Mouse (Mus musculus): ENCODE measurements around the gene Smurf1.

The Smurf1 gene

GRCm38 (mm10) chr5:144965639-144966351 lies at the start of gene Smurf1:
Gene Smurf1 (minus strand): TSS chr5:144965847.
- peak; percentile 96 for DNase-seq (ENCODE audit: low read depth)

GRCm38 (mm10) chr5:145014278-145014677 lies 48.6 kb upstream of the Smurf1 start:
- no peak for DNase-seq (ENCODE audit: low read depth)

- DNase-seq (ENCODE audit: low read depth) = no peak
Measured at GRCm38 (mm10) chr5:145008878-145009659, 43.4 kb upstream of the Smurf1 start.

DNA sequence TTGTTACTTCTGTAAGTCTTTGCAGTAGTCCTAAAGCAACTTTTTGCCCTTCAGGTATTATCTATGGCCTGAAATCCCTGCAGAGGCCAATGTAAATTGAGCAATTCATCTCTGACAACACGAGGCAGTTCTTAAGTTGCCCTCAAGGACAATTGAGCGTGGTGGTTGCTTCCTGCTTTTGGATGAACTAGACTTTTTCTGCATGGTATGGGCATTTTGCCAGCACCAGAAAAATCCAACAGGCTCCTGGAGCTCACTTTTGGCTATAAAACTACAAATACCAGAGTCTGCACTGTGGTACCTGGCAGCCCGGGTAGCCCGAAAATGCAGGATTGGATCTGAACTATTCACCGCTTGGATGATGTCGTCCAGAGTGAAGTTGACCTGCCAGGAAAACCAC lies 39.9 kb upstream of the Smurf1 start:
- DNase-seq (ENCODE audit: low read depth) = no peak

GRCm38 (mm10) chr5:145004495-145004894 lies 38.8 kb upstream of the Smurf1 start:
- no peak for DNase-seq (ENCODE audit: low read depth)

- DNase-seq (ENCODE audit: low read depth) = peak; percentile 62
Measured at GRCm38 (mm10) chr5:145003362-145003761, 37.7 kb upstream of the Smurf1 start.

DNA sequence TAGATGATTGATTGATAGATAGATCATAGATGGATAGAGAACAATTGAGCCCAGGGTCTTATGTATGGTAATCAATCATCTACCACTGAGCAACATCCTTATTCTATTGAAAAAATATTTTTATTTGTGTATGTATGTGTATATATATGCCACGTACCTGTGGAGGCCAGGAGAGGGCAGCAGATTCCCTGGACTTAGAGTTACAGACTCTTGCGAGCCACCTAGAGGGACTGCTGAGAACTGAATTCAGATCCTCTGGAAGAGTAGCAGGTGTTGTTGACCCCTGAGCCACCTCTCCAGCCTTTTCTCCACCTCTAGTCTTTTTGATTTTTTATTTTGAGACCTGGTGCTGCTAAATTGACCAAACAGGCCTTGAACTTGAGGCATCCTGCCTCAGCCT lies 32.8 kb upstream of the Smurf1 start:
- peak; percentile 66 for DNase-seq (ENCODE audit: low read depth)

- DNase-seq (ENCODE audit: low read depth) = no peak
Measured at GRCm38 (mm10) chr5:144990481-144990880, 24.8 kb upstream of the Smurf1 start.

DNA sequence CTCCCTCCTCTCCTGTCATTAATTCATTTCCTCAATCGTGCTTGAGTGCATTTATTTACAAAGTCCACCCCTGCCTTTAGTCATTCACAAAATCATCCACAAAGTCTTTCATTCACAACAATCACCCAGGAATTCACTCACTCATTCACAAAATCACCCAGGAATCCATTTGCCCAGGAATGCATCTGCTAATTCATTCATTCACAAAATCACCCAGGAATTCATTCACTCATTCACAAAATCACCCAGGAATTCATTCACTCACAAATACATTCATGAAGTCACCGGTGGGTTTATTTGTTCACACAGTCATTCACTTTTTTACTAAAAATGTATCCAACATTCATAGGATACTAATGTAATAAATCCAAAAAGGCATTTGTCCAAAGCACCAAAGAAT lies 24.4 kb upstream of the Smurf1 start:
- no peak for DNase-seq (ENCODE audit: low read depth)

- DNase-seq (ENCODE audit: low read depth) = no peak
Measured at GRCm38 (mm10) chr5:144989061-144989405, 23.4 kb upstream of the Smurf1 start.

DNA sequence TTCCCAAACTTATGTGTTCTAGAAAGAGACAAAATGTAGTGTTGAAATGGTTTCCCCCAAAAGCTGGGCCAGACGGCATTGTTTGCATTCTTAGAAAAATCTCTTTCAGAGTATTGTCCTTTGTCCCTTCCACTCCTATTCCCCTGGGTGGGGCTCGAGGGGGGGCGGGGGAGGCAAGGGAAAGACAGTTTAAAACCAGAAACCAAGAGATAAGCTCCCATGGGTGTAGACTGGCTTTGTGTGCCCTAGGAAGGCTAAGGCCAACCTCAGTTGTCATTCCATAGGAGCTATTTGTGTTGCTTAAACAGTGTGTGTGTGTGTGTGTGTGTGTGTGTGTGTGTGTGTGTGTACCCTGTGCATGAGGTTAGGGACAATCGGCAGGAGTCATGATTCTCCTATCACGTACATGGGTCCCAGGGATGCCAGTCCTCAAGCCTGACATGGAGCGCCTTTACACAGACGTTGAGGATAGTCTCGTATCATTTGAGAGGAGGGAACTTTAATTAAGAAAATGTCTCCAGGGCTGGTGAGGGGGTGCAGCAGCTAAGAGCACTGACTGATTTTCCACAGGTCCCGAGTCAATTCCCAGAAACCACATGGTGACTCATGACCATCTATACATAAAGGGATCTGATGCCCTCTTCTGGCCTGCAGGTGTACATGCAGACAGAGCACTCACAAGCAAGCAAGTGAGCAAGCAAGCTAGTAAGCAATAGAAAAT lies 22.9 kb upstream of the Smurf1 start:
- DNase-seq (ENCODE audit: low read depth) = peak; percentile 92

DNA sequence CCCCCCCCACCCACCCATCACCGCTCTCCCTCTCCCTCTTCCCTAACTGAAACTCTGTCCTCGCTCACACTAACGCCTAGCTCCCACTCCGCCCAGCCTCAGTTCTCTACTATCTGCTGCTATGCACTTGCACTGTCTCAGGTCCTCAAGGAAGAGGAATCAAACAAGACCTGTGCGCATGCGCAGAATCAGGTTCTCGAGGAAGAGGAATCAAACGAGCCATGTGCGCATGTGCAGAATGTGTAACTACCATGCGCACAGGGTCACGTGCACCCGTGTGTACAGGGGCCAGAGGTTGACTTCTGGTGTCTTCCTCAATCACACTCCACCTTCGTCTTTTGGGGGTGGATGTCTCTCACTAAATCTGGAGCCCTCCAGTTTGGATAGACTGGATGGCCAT lies 21.9 kb upstream of the Smurf1 start:
- no peak for DNase-seq (ENCODE audit: low read depth)

GRCm38 (mm10) chr5:144984839-144985238 lies 19.2 kb upstream of the Smurf1 start:
- no peak for DNase-seq (ENCODE audit: low read depth)

- DNase-seq (ENCODE audit: low read depth) = no peak
Measured at GRCm38 (mm10) chr5:144983227-144983626, 17.6 kb upstream of the Smurf1 start.

- DNase-seq (ENCODE audit: low read depth) = no peak
Measured at GRCm38 (mm10) chr5:144979110-144979509, 13.5 kb upstream of the Smurf1 start.

DNA sequence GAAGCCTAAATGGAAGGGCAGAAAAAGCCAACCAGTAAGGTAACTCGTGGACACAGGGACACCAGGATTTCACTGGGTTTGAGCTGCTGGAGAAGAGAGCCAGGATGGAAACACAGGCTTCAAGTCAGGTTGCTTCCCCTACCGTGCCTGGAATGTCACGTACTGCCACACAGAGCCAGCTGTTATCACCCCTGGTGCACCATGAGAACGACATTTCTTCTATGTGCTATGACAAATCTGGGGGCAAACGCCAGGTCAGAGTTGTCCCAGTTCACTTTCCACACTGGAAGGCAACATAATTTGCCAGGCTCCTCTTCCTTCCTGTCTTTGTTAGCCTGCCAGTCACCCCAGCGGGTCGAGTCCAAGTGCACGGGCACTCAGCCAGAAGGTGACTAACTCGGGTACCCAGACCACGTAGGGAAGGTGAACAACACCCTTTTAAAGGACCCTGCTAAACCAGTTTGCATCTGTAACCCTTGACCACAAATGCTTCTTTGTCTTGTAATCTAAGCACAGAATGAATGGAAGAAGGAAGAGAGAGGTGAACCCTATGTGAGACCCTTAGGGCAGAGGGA lies 13.0 kb upstream of the Smurf1 start:
- peak; percentile 62 for DNase-seq (ENCODE audit: low read depth)

DNA sequence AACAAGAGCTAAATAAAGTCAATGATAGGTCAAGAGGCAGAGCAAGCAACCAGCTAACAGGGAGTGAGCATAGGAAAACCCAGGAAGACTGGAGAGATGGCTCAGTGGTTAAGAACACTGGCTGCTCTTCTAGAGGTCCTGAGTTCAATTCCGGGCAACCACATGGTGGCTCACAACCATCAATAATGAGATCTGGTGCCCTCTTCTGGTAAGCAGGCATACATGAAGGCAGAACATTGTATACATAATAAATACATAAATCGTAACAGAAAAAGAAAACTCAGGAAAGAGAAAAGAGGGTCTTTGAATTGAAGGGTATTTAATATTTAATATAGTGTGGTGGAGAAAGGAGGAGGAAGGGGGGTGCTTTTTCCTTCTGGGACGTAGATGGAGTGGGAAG lies 5.6 kb upstream of the Smurf1 start:
- DNase-seq (ENCODE audit: low read depth) = peak; percentile 17

DNA sequence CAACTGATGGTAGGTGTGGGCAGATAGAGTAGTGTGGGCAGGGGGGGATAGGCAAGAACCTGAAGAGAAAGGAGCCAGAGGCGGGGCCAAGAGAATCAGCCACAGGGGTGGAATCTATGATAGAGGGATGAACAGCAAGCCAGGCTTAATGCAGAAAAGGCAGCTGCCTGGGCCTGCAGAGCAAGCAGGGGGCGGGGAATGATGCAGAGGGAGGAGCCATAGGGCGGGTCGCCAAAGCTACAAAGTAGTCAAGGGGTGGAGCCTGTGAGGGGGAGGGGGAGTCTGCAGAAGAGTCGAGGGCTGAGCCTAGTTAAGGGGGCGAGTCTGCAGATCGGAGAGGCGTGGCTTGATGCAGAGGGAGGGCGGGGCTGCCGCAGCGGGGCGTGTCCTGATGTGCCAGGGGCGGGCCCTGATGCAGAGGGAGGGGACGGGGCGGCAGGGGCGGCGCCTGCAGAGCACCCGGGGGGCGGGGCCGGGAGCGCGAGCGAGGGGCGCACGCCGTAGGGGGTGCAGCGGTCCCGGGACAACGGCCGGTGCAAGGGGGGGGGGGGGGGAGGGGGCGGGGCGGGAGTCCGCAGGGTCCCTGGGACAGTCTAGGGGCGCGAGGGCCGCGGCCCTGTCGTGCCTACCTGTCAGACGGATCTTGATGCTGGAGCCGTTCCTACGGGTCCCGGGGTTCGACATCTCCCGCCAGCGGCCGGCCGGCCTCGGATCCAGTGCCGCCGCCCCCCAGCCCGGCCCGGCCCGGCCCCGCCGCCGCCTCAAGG lies 592 bp downstream of the Smurf1 start:
- peak; percentile 96 for DNase-seq (ENCODE audit: low read depth)

GRCm38 (mm10) chr5:144964465-144964864 lies 1.2 kb downstream of the Smurf1 start:
- no peak for DNase-seq (ENCODE audit: low read depth)

DNA sequence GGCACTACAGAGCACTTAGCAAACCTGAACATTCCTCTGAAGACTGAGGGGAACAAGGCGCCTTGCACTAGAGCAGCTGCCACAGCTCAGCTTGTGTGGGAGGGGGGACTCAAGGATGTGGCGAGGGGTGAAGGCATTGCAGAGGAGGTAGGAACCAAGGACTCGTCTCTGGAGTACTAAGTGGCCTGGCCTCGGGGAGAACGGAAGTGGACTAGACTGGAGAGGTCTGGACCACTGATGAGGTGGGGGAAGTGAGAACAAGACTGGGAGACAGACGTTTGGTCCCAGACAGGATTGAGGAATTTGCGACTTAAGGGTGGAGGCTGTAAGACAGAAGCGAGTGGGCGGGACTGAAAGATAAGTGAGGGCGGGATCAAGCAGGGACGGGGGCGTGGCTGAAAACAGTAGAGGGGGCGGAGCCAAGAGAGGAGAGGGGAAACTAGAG lies 1.8 kb downstream of the Smurf1 start:
- DNase-seq (ENCODE audit: low read depth) = peak; percentile 85

DNA sequence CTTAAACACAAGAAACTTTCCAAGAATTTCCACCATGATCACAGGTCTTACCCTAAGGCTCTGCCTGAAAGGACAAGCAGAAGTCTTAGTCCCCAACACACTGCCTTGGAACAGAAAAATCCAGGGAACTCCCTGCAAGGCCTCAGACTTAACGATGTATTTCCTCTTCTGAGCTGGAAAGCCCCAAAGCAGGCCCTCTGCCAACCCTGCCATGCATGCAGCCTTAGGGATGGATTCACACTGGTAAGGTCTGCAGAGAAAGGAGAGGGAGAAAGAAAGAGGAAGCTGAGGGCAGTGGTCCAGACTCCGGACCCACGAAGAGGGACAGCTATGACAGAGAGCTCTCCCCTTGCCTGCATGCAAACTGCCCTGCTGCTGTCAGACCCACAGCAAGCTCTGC lies 2.2 kb downstream of the Smurf1 start:
- peak; percentile 66 for DNase-seq (ENCODE audit: low read depth)

- DNase-seq (ENCODE audit: low read depth) = no peak
Measured at GRCm38 (mm10) chr5:144958271-144958670, 7.4 kb downstream of the Smurf1 start.
